Mouse (Mus musculus): ENCODE measurements around the gene Lhfp. TPM values are rescaled to one million over a fixed set of nuclear protein-coding genes. Genes with fewer than 3 reads are reported as not detected.

Gene Lhfp
- 40.1 and 41.0 TPM in 2 replicates for polyA plus RNA-seq (2015; fragmentation: Nextera tagmentation; extraction: Ambion mirVana)

GRCm38 (mm10) chr3:53041411-53042239, at the start of gene Lhfp:
TSS of gene Lhfp (plus strand) at chr3:53041528.
- Histone ChIP-seq H3K27me3 (no peaks in the 10 kb centered on the region), H3K27ac (replicated peaks) (peak within 1 kb of the TSS; percentile 61), H3K4me3 (peak within 1 kb of the TSS; percentile 68), H3K36me3 (no peaks in the 10 kb centered on the region), H3K4me2 (replicated peaks) (peak within 1 kb of the TSS; percentile 96), H3K4me1 (peaks cover 24% of the 10 kb centered on the region), H3K9me3 (no peaks in the 10 kb centered on the region), H3K9ac (replicated peaks) (peak within 1 kb of the TSS; percentile 60)
- ATAC-seq (replicated peaks) = peak; percentile 94
- under 1% methylated on average over 55 of the region's 58 CpGs for WGBS

GRCm38 (mm10) chr3:52993296-52993695, 48.0 kb upstream of the Lhfp start:
- peaks cover 64% of the 10 kb centered on the region for H3K36me3 ChIP-seq
- H3K27ac ChIP-seq (replicated peaks) = no peak overlapping the region
- no peaks in the 10 kb centered on the region for H3K9me3 ChIP-seq
- H3K4me3 ChIP-seq = no peak overlapping the region
- H3K4me2 ChIP-seq (replicated peaks) = no peak overlapping the region
- 87% methylated on average over 10 of the region's 10 CpGs for WGBS
- H3K9ac ChIP-seq (replicated peaks) = no peak overlapping the region
- H3K27me3 ChIP-seq = no peaks in the 10 kb centered on the region
- no peaks in the 10 kb centered on the region for H3K4me1 ChIP-seq
- ATAC-seq (replicated peaks) = no peak

GRCm38 (mm10) chr3:52994666-52995065, 46.7 kb upstream of the Lhfp start:
- Histone ChIP-seq H3K9me3 (no peaks in the 10 kb centered on the region), H3K4me2 (replicated peaks) (no peak overlapping the region), H3K4me3 (no peak overlapping the region), H3K27ac (replicated peaks) (no peak overlapping the region), H3K9ac (replicated peaks) (no peak overlapping the region), H3K27me3 (no peaks in the 10 kb centered on the region), H3K36me3 (peaks cover 64% of the 10 kb centered on the region), H3K4me1 (no peaks in the 10 kb centered on the region)
- no peak for ATAC-seq (replicated peaks)
- 71% methylated on average over 5 of the region's 5 CpGs for WGBS

- Histone ChIP-seq H3K27me3 (no peaks in the 10 kb centered on the region), H3K9ac (replicated peaks) (no peak overlapping the region), H3K4me1 (no peaks in the 10 kb centered on the region), H3K36me3 (peaks cover 70% of the 10 kb centered on the region), H3K27ac (replicated peaks) (no peak overlapping the region), H3K4me3 (no peak overlapping the region), H3K9me3 (no peaks in the 10 kb centered on the region), H3K4me2 (replicated peaks) (no peak overlapping the region)
- 89% methylated on average over 5 of the region's 5 CpGs for WGBS
- ATAC-seq (replicated peaks) = no peak
Measured at GRCm38 (mm10) chr3:52996635-52997034, 44.7 kb upstream of the Lhfp start.

- Histone ChIP-seq H3K4me3 (no peak overlapping the region), H3K27ac (replicated peaks) (no peak overlapping the region), H3K9me3 (no peaks in the 10 kb centered on the region), H3K27me3 (no peaks in the 10 kb centered on the region), H3K4me2 (replicated peaks) (no peak overlapping the region), H3K36me3 (peaks cover 72% of the 10 kb centered on the region), H3K9ac (replicated peaks) (no peak overlapping the region), H3K4me1 (no peaks in the 10 kb centered on the region)
- ATAC-seq (replicated peaks) = no peak
- WGBS = 74% methylated on average over 1 of the region's 1 CpGs
Measured at GRCm38 (mm10) chr3:52997381-52997780, 43.9 kb upstream of the Lhfp start.

- Histone ChIP-seq H3K36me3 (peaks cover 63% of the 10 kb centered on the region), H3K4me2 (replicated peaks) (no peak overlapping the region)
Measured at GRCm38 (mm10) chr3:52999016-52999744, 42.1 kb upstream of the Lhfp start.

DNA sequence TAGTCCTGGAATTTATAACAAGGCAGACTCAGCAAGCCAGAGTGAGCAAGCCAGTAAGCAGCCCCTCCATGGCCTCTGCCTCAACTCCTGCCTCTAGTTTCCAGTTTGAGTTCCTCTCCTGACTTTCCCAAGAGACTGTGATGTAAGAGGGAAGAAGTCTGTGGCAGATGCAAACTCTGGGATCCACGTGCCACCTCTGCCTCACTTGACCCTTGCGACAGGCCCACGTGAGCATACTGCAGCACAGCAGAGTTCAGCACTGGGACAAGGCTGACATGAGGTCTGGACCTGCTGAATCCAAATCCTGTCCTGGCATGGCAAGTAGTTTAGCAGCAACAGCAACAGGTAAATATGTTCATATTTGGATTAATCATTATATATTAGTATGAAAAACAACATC, 41.3 kb upstream of the Lhfp start:
- Histone ChIP-seq H3K4me3 (no peak overlapping the region), H3K9me3 (no peaks in the 10 kb centered on the region), H3K27ac (replicated peaks) (no peak overlapping the region), H3K9ac (replicated peaks) (no peak overlapping the region), H3K36me3 (peaks cover 61% of the 10 kb centered on the region), H3K4me2 (replicated peaks) (no peak overlapping the region), H3K4me1 (no peaks in the 10 kb centered on the region), H3K27me3 (no peaks in the 10 kb centered on the region)
- ATAC-seq (replicated peaks) = no peak
- WGBS = 89% methylated on average over 3 of the region's 3 CpGs

More at GRCm38 (mm10) chr3:52999016-52999744, 42.1 kb upstream of the Lhfp start:
- H3K27ac ChIP-seq (replicated peaks) = no peak overlapping the region
- WGBS = 81% methylated on average over 15 of the region's 15 CpGs
- H3K27me3 ChIP-seq = no peaks in the 10 kb centered on the region
- no peaks in the 10 kb centered on the region for H3K9me3 ChIP-seq
- ATAC-seq (replicated peaks) = no peak
- no peak overlapping the region for H3K9ac ChIP-seq (replicated peaks)
- no peak overlapping the region for H3K4me3 ChIP-seq
- no peaks in the 10 kb centered on the region for H3K4me1 ChIP-seq

- Histone ChIP-seq H3K27me3 (no peaks in the 10 kb centered on the region), H3K9ac (replicated peaks) (no peak overlapping the region), H3K36me3 (peaks cover 58% of the 10 kb centered on the region), H3K4me2 (replicated peaks) (no peak overlapping the region), H3K9me3 (no peaks in the 10 kb centered on the region), H3K4me3 (no peak overlapping the region), H3K27ac (replicated peaks) (no peak overlapping the region), H3K4me1 (no peaks in the 10 kb centered on the region)
- ATAC-seq (replicated peaks) = no peak
- WGBS = 76% methylated on average over 6 of the region's 6 CpGs
Measured at GRCm38 (mm10) chr3:53002076-53002475, 39.3 kb upstream of the Lhfp start.

- H3K4me3 ChIP-seq = no peak overlapping the region
- no peaks in the 10 kb centered on the region for H3K27me3 ChIP-seq
- H3K4me1 ChIP-seq = no peaks in the 10 kb centered on the region
- peak; percentile 76 for ATAC-seq (replicated peaks)
- H3K36me3 ChIP-seq = peaks cover 58% of the 10 kb centered on the region
- H3K27ac ChIP-seq (replicated peaks) = no peak overlapping the region
- whole genome bisulfite sequencing = 72% methylated on average over 2 of the region's 2 CpGs
- no peaks in the 10 kb centered on the region for H3K9me3 ChIP-seq
- no peak overlapping the region for H3K9ac ChIP-seq (replicated peaks)
- no peak overlapping the region for H3K4me2 ChIP-seq (replicated peaks)
Measured at GRCm38 (mm10) chr3:53004406-53005114, 36.8 kb upstream of the Lhfp start.

DNA sequence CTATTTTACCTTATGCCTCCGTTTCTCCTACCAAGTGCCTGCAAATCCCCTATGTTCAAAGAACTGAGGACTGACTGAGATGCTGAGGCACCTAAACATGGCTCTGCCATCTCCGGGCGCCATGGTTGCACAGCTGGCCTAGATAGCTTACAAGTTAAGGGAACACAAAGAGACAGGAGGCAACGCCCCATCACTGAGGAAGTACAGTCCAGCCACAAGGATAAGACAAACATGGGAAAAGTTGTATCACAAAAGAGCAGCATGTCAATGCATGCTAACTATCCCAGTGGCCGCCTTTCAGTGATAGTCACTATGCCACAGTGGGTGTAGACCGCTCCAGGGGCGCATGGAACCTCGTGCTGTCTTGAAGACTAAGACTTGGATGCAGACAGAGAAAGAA, 33.9 kb upstream of the Lhfp start:
- H3K27me3 ChIP-seq = no peaks in the 10 kb centered on the region
- no peak overlapping the region for H3K4me2 ChIP-seq (replicated peaks)
- H3K36me3 ChIP-seq = peaks cover 49% of the 10 kb centered on the region
- H3K4me1 ChIP-seq = no peaks in the 10 kb centered on the region
- no peak overlapping the region for H3K27ac ChIP-seq (replicated peaks)
- no peak overlapping the region for H3K4me3 ChIP-seq
- WGBS = 95% methylated on average over 8 of the region's 8 CpGs
- no peak overlapping the region for H3K9ac ChIP-seq (replicated peaks)
- no peaks in the 10 kb centered on the region for H3K9me3 ChIP-seq
- no peak for ATAC-seq (replicated peaks)

DNA sequence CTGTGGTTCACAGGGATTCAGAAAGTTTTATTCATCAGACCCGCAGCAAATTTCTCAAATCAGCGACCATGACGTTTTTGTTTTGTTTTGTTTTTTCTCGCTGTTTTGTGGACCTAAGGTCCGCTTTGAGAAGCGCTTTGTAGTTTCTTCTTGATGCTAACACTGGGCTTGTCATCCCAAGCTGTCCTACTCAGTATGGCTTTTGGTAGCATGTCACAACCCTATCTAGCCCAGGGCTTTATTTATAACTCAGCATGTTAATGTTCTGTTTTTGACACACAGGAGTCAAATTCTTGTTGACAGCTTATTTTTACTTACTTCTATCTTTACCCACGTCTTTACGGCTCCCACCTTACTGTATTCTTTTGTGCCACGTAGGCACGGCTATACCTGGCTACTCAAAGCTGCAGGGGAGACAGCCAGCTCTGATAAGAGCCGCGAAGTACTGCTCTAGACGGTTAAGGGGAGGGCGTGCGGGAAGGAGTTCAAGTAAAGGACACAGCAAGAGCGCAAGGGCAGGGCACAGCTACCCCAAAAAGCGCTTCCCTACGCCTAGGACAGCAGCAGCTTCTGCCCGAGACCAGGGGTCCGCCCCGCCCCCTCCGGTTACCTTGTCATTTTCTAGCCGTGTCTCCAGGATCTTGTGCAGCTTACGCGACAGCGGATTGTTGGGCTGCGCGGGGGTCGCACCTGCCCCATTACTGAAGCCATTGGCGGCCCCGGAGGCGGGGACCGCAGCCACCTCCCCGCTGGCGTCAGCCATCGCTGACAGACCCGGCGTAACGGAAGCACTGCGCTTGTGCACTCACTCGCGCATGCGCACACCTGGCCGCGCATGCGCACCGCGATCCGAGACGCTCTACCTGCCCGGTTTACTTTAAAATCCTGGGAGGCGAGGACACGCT, 24.6 kb upstream of the Lhfp start, which contains the start of gene Cog6:
TSS of gene Cog6 (minus strand) at position 802 of the 905 bp plus-strand sequence.
- peak; percentile 96 for ATAC-seq (replicated peaks)
- H3K4me2 ChIP-seq (replicated peaks) = peak within 1 kb of the TSS; percentile 70
- no peaks in the 10 kb centered on the region for H3K9me3 ChIP-seq
- peak within 1 kb of the TSS; percentile 71 for H3K9ac ChIP-seq (replicated peaks)
- peaks cover 7% of the 10 kb centered on the region for H3K4me1 ChIP-seq
- no peaks in the 10 kb centered on the region for H3K27me3 ChIP-seq
- H3K27ac ChIP-seq (replicated peaks) = peak within 1 kb of the TSS; percentile 45
- H3K36me3 ChIP-seq = peaks cover 12% of the 10 kb centered on the region
- WGBS = 5% methylated on average over 53 of the region's 53 CpGs
- peak within 1 kb of the TSS; percentile 54 for H3K4me3 ChIP-seq
